Mouse (Mus musculus) CH12.LX (cell line): Measurements from ENCODE around the gene Gm6993. TPM values are rescaled to one million over a fixed set of nuclear protein-coding genes. Genes with fewer than 3 reads are reported as not detected.

Source experiments
- DNase-seq: peaks from one replicate; pipeline ENCODE4 v3.0.0-alpha.2; 2013; ENCODE audit errors: extremely low read depth
- H3K27ac ChIP-seq: 2 replicates; pipeline ENCODE4 v1.5.1; 2012; ENCODE audit warnings: low read depth, mild to moderate bottlenecking, control low read depth, moderate library complexity; ENCODE audit not compliant: insufficient read depth
- H3K27me3 ChIP-seq: replicated peaks from 2 replicates; pipeline ENCODE3; 2012; ENCODE audit warnings: inconsistent platforms
- H3K36me3 ChIP-seq, 2 experiments: replicated peaks in 1 of 2; 2 replicates each; pipeline versions ENCODE3 to v1.6.1; 2012; ENCODE audit warnings: inconsistent platforms in 1 of 2, low read length in 1 of 2, mild to moderate bottlenecking in 1 of 2, mixed read lengths in 1 of 2, moderate library complexity in 1 of 2; ENCODE audit not compliant: control insufficient read depth in 1 of 2, insufficient read depth in 1 of 2
- H3K4me1 ChIP-seq, 2 experiments: 2 replicates each; pipeline ENCODE4 v1.6.1; 2012; ENCODE audit warnings: inconsistent platforms in 1 of 2, moderate library complexity in 1 of 2; ENCODE audit not compliant: insufficient read depth in 2 of 2, control insufficient read depth in 1 of 2
- H3K4me2 ChIP-seq: 2 replicates; pipeline ENCODE4 v1.6.1; 2012; ENCODE audit warnings: low read depth, mild to moderate bottlenecking, control low read depth; ENCODE audit not compliant: poor library complexity, insufficient read depth, severe bottlenecking
- H3K4me3 ChIP-seq, 3 experiments: fragments of 150-350 bp in 1 of 3; sonication (generic) in 1 of 3; replicated peaks in 1 of 3; 2 replicates each; pipeline versions ENCODE3 to v1.5.1; 2011 to 2012; ENCODE audit warnings: low read depth in 2 of 3, low read length in 2 of 3, mild to moderate bottlenecking in 2 of 3, moderate library complexity in 2 of 3, control low read depth in 1 of 3, improper control_type of control experiment in 1 of 3, inconsistent platforms in 1 of 3, mixed read lengths in 1 of 3; ENCODE audit not compliant: poor library complexity in 1 of 3
- H3K79me2 ChIP-seq: replicated peaks from 2 replicates; pipeline ENCODE4 v1.6.1; 2012; ENCODE audit warnings: mild to moderate bottlenecking, moderate library complexity; ENCODE audit not compliant: control insufficient read depth, poor library complexity, insufficient read depth, severe bottlenecking; ENCODE audit errors: extremely low read depth
- H3K9ac ChIP-seq: 2 replicates; pipeline ENCODE4 v1.6.1; 2012; ENCODE audit warnings: low read depth, mild to moderate bottlenecking, control low read depth, moderate library complexity; ENCODE audit not compliant: insufficient read depth
- H3K9me3 ChIP-seq: replicated peaks from 2 replicates; pipeline ENCODE3; 2012; ENCODE audit warnings: low read length, inconsistent platforms, mixed read lengths
- BHLHE40 ChIP-seq: IDR thresholded peaks from 2 replicates; pipeline ENCODE4 v1.6.1; 2011; ENCODE audit warnings: mild to moderate bottlenecking, low read depth, low read length, improper control_type of control experiment
- CHD1 ChIP-seq: IDR thresholded peaks from 2 replicates; pipeline ENCODE4 v1.6.1; 2012; ENCODE audit warnings: low read depth, low read length, improper control_type of control experiment, inconsistent platforms
- CTCF ChIP-seq, 2 experiments: IDR thresholded peaks in 1 of 2; conservative IDR thresholded peaks in 1 of 2; 2 replicates each; pipeline ENCODE4 v1.5.1; 2011 to 2012; ENCODE audit warnings: low read depth in 2 of 2, low read length in 2 of 2, improper control_type of control experiment in 1 of 2, inconsistent platforms in 1 of 2, mild to moderate bottlenecking in 1 of 2, moderate library complexity in 1 of 2
- E2F4 ChIP-seq: IDR thresholded peaks from 2 replicates; pipeline ENCODE4 v1.6.1; 2011; ENCODE audit warnings: low read depth, low read length, improper control_type of control experiment; ENCODE audit not compliant: insufficient replicate concordance
- ELF1 ChIP-seq: IDR thresholded peaks from 2 replicates; pipeline ENCODE4 v1.6.1; 2014; ENCODE audit warnings: low read depth, mild to moderate bottlenecking, inconsistent platforms, low read length, improper control_type of control experiment
- GABPA ChIP-seq: IDR thresholded peaks from 2 replicates; pipeline ENCODE4 v1.6.1; 2012; ENCODE audit warnings: low read depth, low read length, improper control_type of control experiment, inconsistent platforms; ENCODE audit not compliant: insufficient replicate concordance
- HCFC1 ChIP-seq: IDR thresholded peaks from 2 replicates; pipeline ENCODE4 v1.6.1; 2012; ENCODE audit warnings: low read depth, mild to moderate bottlenecking, inconsistent platforms, low read length, improper control_type of control experiment
- JUN ChIP-seq: IDR thresholded peaks from 2 replicates; pipeline ENCODE4 v1.6.1; 2011; ENCODE audit warnings: low read depth, mild to moderate bottlenecking, low read length, improper control_type of control experiment, moderate library complexity; ENCODE audit not compliant: insufficient read depth
- JUND ChIP-seq: conservative IDR thresholded peaks from 2 replicates; pipeline ENCODE4 v1.6.1; 2011; ENCODE audit warnings: low read depth, low read length, improper control_type of control experiment
- MAX ChIP-seq: IDR thresholded peaks from 2 replicates; pipeline ENCODE4 v1.6.1; 2011; ENCODE audit warnings: low read length, improper control_type of control experiment
- MAZ ChIP-seq: IDR thresholded peaks from 2 replicates; pipeline ENCODE4 v1.6.1; 2012; ENCODE audit warnings: low read depth, mild to moderate bottlenecking, inconsistent platforms, low read length, improper control_type of control experiment, moderate library complexity
- MEF2A ChIP-seq: IDR thresholded peaks from 2 replicates; pipeline ENCODE4 v1.6.1; 2014; ENCODE audit warnings: low read depth, mild to moderate bottlenecking, inconsistent platforms, low read length, improper control_type of control experiment, borderline replicate concordance
- MYC ChIP-seq: IDR thresholded peaks from 2 replicates; pipeline ENCODE4 v1.6.1; 2011; ENCODE audit warnings: low read depth, mild to moderate bottlenecking, improper control_type of control experiment, low read length
- NELFE ChIP-seq: IDR thresholded peaks from 2 replicates; pipeline ENCODE4 v1.6.1; 2011; ENCODE audit warnings: low read depth, low read length, improper control_type of control experiment
- NRF1 ChIP-seq: IDR thresholded peaks from 2 replicates; pipeline ENCODE4 v1.6.1; 2014; ENCODE audit warnings: low read depth, mild to moderate bottlenecking, inconsistent platforms, low read length, improper control_type of control experiment, moderate library complexity
- PAX5 ChIP-seq: IDR thresholded peaks from 2 replicates; pipeline ENCODE4 v1.6.1; 2012; ENCODE audit warnings: low read length, inconsistent platforms, mixed read lengths
- POLR2AphosphoS2 ChIP-seq: IDR thresholded peaks from 2 replicates; pipeline ENCODE4 v1.6.1; 2011; ENCODE audit warnings: low read depth, low read length, improper control_type of control experiment
- RAD21 ChIP-seq: IDR thresholded peaks from 2 replicates; pipeline ENCODE4 v1.6.1; 2011; ENCODE audit warnings: low read depth, mild to moderate bottlenecking, low read length, improper control_type of control experiment, moderate library complexity
- RCOR1 ChIP-seq: conservative IDR thresholded peaks from 2 replicates; pipeline ENCODE4 v1.6.1; 2012; ENCODE audit warnings: low read depth, mild to moderate bottlenecking, inconsistent platforms, low read length, improper control_type of control experiment
- TBP ChIP-seq: conservative IDR thresholded peaks from 2 replicates; pipeline ENCODE4 v1.6.1; 2011; ENCODE audit warnings: low read depth, low read length, improper control_type of control experiment
- TCF12 ChIP-seq: IDR thresholded peaks from 2 replicates; pipeline ENCODE4 v1.6.1; 2014; ENCODE audit warnings: low read depth, mild to moderate bottlenecking, inconsistent platforms, low read length, improper control_type of control experiment
- UBTF ChIP-seq: IDR thresholded peaks from 2 replicates; pipeline ENCODE4 v1.6.1; 2012; ENCODE audit warnings: low read depth, mild to moderate bottlenecking, inconsistent platforms, low read length, improper control_type of control experiment, moderate library complexity
- USF2 ChIP-seq: conservative IDR thresholded peaks from 2 replicates; pipeline ENCODE4 v1.6.1; 2011; ENCODE audit warnings: low read depth, low read length, improper control_type of control experiment
- ZC3H11A ChIP-seq: IDR thresholded peaks from 2 replicates; pipeline ENCODE4 v1.6.1; 2012; ENCODE audit warnings: low read depth, mild to moderate bottlenecking, inconsistent platforms, low read length, improper control_type of control experiment
- ZKSCAN1 ChIP-seq: IDR thresholded peaks from 2 replicates; pipeline ENCODE4 v1.6.1; 2012; ENCODE audit warnings: low read depth, inconsistent platforms, low read length, improper control_type of control experiment, borderline replicate concordance
- ZMIZ1 ChIP-seq: IDR thresholded peaks from 2 replicates; pipeline ENCODE4 v1.6.1; 2012; ENCODE audit warnings: low read depth, mild to moderate bottlenecking, inconsistent platforms, low read length, improper control_type of control experiment
- dilution Hi-C: fragments of 300-500 bp; cut with MboI; formaldehyde crosslinking; loops from 2 replicates; pipeline ENCODE4 v1.14.3; 2020; ENCODE audit warnings: low sequenced_read_pairs; ENCODE audit not compliant: extremely low pct_unique_long_range_greater_than_20kb, extremely low pct_ligation_motif_present
- in situ Hi-C: fragments of 300-500 bp; cut with MboI; formaldehyde crosslinking; loops from 3 replicates; pipeline ENCODE4 v1.14.3; 2019; ENCODE audit warnings: low sequenced_read_pairs, low pct_ligation_motif_present, low pct_unique_long_range_greater_than_20kb, mixed read lengths
- polyA plus RNA-seq: library from polyadenylated mRNA; unstranded; fragments of >175 nt; gene quantifications from 2 replicates; pipeline ENCODE4 v1.2.1, GENCODE M21; 2012; ENCODE audit warnings: low read depth; ENCODE audit not compliant: insufficient read length
- total RNA-seq, 2 experiments: library from RNA; depleted of rRNA; stranded (reverse); fragments of 300-350 nt in 1 of 2; fragments of >200 nt in 1 of 2; gene quantifications; 2 replicates each; pipeline ENCODE4 v1.2.3; 2012 to 2014

Gene Gm6993
- total and polyA plus RNA-seq, 3 experiments, result not detected

DNA sequence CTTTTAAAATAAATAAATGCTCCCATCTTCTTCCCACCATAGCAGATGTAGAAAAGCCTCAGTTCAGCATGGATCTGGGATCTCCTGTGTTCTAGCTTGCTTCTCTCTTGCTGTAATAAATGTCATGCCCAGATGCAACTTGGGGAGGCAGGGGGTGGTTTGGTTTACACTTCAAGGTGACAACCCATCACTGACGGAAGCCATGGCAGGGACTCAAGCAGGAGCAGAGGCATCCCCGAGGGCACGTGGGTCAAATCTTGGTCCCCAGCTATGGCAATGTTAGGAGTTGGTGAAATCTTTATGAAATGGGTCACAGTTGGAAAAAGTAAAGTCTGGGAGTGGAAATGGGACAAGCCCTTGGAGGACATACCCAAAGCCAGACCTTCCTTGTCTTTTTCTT is 4.1 kb downstream of the Gm6993 start:
- Histone ChIP-seq H3K9ac (no peak overlapping the region), H3K9me3 (no peaks in the 10 kb centered on the region), H3K27me3 (no peaks in the 10 kb centered on the region), H3K4me2 (no peak overlapping the region), H3K4me3 (no peak overlapping the region), H3K4me1 (peaks cover 3 to 6% of the 10 kb centered on the region in 2 experiments; a peak in 3 of 4 replicates), H3K27ac (no peak overlapping the region), H3K79me2 (no peaks in the 10 kb centered on the region), H3K36me3 (no peaks in the 10 kb centered on the region)
- no peak for TF ChIP-seq GABPA
- no peak for TF ChIP-seq HCFC1
- TF ChIP-seq MYC, result no peak
- TF ChIP-seq CTCF (conservative IDR thresholded peaks at IDR 0.05 in 1 of 2, IDR thresholded peaks at IDR 0.05 in 1 of 2; ENCODE audit: low read depth in 2 of 2, low read length in 2 of 2), result no peak
- no peak for TF ChIP-seq MEF2A
- TF ChIP-seq RAD21, result no peak
- no peak for TF ChIP-seq TCF12
- no peak for TF ChIP-seq POLR2AphosphoS2
- TF ChIP-seq CHD1, result no peak
- in situ Hi-C loops (no loop called here), dilution Hi-C loops (no loop called here)
- no peak for DNase-seq

DNA sequence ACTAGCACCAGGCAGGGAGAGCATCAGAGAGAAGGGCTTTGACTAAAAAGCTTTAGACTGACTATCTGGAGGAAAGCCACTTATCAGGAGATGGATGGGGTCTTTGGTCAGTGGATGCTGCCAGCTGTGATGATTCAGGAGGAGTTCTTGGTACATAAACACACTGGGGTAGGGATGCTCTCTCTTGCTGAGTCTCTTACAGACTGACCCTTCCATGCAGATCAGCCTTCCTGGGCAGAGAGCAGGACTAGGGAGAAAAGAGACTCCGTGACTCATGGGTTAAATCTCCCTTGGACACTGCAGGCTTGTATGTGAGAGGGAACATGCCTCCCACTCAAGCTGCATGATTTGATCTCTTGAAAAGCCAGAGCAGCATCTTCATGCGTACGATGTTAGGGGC is 5.6 kb downstream of the Gm6993 start:
- DNase-seq, result no peak
- Histone ChIP-seq H3K27me3 (no peaks in the 10 kb centered on the region), H3K4me2 (no peak overlapping the region), H3K9me3 (no peaks in the 10 kb centered on the region), H3K79me2 (no peaks in the 10 kb centered on the region), H3K9ac (no peak overlapping the region), H3K36me3 (no peaks in the 10 kb centered on the region), H3K27ac (no peak overlapping the region), H3K4me1 (no peaks in the 10 kb centered on the region), H3K4me3 (no peak overlapping the region)
- dilution Hi-C loops (no loop called here), in situ Hi-C loops (no loop called here)
- TF ChIP-seq MAX (no peak), ZC3H11A (no peak), UBTF (no peak), ZMIZ1 (no peak), CHD1 (no peak), RAD21 (no peak), TBP (no peak), JUN (no peak), ELF1 (no peak)

DNA sequence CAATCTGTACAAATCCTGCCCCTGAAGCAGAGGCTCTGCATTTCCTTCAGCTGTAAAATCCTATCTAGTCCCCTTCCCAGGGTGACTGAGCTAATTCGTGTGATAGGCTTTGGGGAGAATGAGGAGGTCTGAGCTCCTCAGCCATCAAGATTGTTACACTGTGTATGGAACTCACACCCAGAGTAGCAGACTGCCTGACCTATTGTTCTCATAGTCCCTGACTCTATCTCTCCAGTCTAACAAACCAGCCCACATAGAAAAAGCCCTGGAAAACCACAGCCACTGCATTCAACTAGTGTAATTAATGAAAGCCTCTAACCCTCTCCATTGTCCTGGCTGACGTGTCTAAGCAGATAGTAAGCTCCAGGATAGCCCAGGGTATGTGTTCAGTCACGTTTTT is 6.0 kb downstream of the Gm6993 start:
- no peak overlapping the region for H3K27ac ChIP-seq
- H3K9ac ChIP-seq, result no peak overlapping the region
- dilution Hi-C loops, result no loop called here
- TF ChIP-seq ELF1 (no peak), E2F4 (no peak), POLR2AphosphoS2 (no peak), PAX5 (no peak), ZKSCAN1 (no peak), MAZ (no peak), NRF1 (no peak), MAX (no peak), USF2 (no peak), CTCF (conservative IDR thresholded peaks at IDR 0.05 in 1 of 2, IDR thresholded peaks at IDR 0.05 in 1 of 2; ENCODE audit: low read depth in 2 of 2, low read length in 2 of 2) (no peak), JUND (no peak), BHLHE40 (no peak), RCOR1 (no peak), NELFE (no peak)
- no peak overlapping the region for H3K4me2 ChIP-seq
- H3K36me3 ChIP-seq, result no peaks in the 10 kb centered on the region
- no peaks in the 10 kb centered on the region for H3K79me2 ChIP-seq
- no peaks in the 10 kb centered on the region for H3K4me1 ChIP-seq
- no peaks in the 10 kb centered on the region for H3K27me3 ChIP-seq
- H3K4me3 ChIP-seq, result no peak overlapping the region
- in situ Hi-C loops, result no loop called here
- H3K9me3 ChIP-seq, result no peaks in the 10 kb centered on the region
- no peak for DNase-seq
